11 mouse cellular contexts compared by ENCODE assay signal in genomic region chr5:110378181-110378583, GRCm38 (mm10). TPM values are rescaled to one million over a fixed set of nuclear protein-coding genes. Genes with fewer than 3 reads are reported as not detected.
DNase-seq lines count a peak whose midpoint lies in the region; ATAC-seq and TF ChIP-seq lines count a peak whose summit lies in the region.
"Had no signal": no experiment of that assay in that cellular context is flagged by ENCODE, and none has a peak within 500 bp of the region (broad histone marks: within the 10 kb centered on the region; RNA-seq: fewer than 3 reads in every experiment).

No protein-coding gene starts in this region.

- peaks cover 68% of the 10 kb centered on the region for H3K36me3 ChIP-seq in heart, embryonic 13.5 days
- no peaks in the 10 kb centered on the region for H3K36me3 ChIP-seq in heart, adult 2 months (ENCODE audit: control insufficient read depth, insufficient read depth, low read length)
- H3K36me3 ChIP-seq in limb, embryonic 10.5 days: peaks cover 86% of the 10 kb centered on the region

- H3K4me1 ChIP-seq in heart, embryonic 13.5 days: peaks cover 4% of the 10 kb centered on the region; the same call in 1 of the 2 replicates
- H3K4me1 ChIP-seq in heart, adult 2 months (ENCODE audit: control insufficient read depth, insufficient read depth, low read length): no peaks in the 10 kb centered on the region
- peaks cover 12% of the 10 kb centered on the region for H3K4me1 ChIP-seq in limb, embryonic 10.5 days

- intact Hi-C loops in heart, adult 2 months (cut with DNase I): loop anchor here (5.0 kb wide), 2 partner anchors 49 to 259 kb away; no protein-coding TSS in a partner anchor

- TF ChIP-seq EP300 in heart, adult 2 months (IDR thresholded peaks at IDR 0.05; ENCODE audit: insufficient read depth, low read depth, low read length): no peak

- ATAC-seq in heart, embryonic 13.5 days (ENCODE audit: extremely low read depth, insufficient number of reproducible peaks, low FRiP score, low TSS enrichment): no peak

- H3K4me2 ChIP-seq in heart, embryonic 13.5 days: peak overlapping the region; percentile 40

- H3K79me2 ChIP-seq in heart, adult 2 months (replicated peaks; ENCODE audit: control insufficient read depth, insufficient read depth, low read length): no peaks in the 10 kb centered on the region

- no peak for DNase-seq in heart, adult 2 months
- peak; percentile 42 for DNase-seq in retina, postnatal 1 day
- DNase-seq in retina, embryonic 14.5 days (ENCODE audit: low spot score): no peak
- DNase-seq in limb, embryonic 10.5 days (ENCODE audit: low spot score): peak; percentile 53
- no peak for DNase-seq in T-cell, adult 2 months (ENCODE audit: low spot score)
- no peak for DNase-seq in left cerebral cortex, adult 11 months (ENCODE audit: low spot score)
- no peak for DNase-seq in urinary bladder, postnatal 36 days (ENCODE audit: low spot score in 2 of 2)

- no peaks in the 10 kb centered on the region for H3K27me3 ChIP-seq in heart, embryonic 13.5 days (replicated peaks)
- H3K27me3 ChIP-seq in heart, adult 2 months (ENCODE audit: control insufficient read depth, insufficient read depth, low read length): no peaks in the 10 kb centered on the region
- H3K27me3 ChIP-seq in limb, embryonic 10.5 days (ENCODE audit: low read depth, poor library complexity, severe bottlenecking): no peaks in the 10 kb centered on the region

- no peak overlapping the region for H3K27ac ChIP-seq in heart, embryonic 13.5 days (replicated peaks)
- H3K27ac ChIP-seq in heart, adult 2 months: no peak overlapping the region
- H3K27ac ChIP-seq in limb, embryonic 10.5 days: peak overlapping the region; percentile 37; the same call in 1 of the 2 replicates

- no peak overlapping the region for H3K4me3 ChIP-seq in heart, embryonic 13.5 days
- no peak overlapping the region for H3K4me3 ChIP-seq in heart, adult 2 months
- H3K4me3 ChIP-seq in limb, embryonic 10.5 days: no peak overlapping the region
- H3K4me3 ChIP-seq: erythroblast, embryonic 14.5 days had no signal

- 29% methylated on average over 20 of the region's 20 CpGs for WGBS in heart, embryonic 13.5 days
- 64% methylated on average over 20 of the region's 20 CpGs for WGBS in heart, adult 2 months
- WGBS in limb, embryonic 10.5 days: 21% methylated on average over 20 of the region's 20 CpGs

- no peak for TF ChIP-seq CTCF in heart, adult 2 months (IDR thresholded peaks at IDR 0.05)

- no peak overlapping the region for H3K9ac ChIP-seq in heart, embryonic 13.5 days
- no peak overlapping the region for H3K9ac ChIP-seq in heart, adult 2 months (ENCODE audit: low read depth, low read length)

- H3K9me3 ChIP-seq in heart, embryonic 13.5 days: no peaks in the 10 kb centered on the region
- H3K9me3 ChIP-seq in limb, embryonic 10.5 days (replicated peaks): no peaks in the 10 kb centered on the region
- H3K9me3 ChIP-seq: G1E had no signal

- TF ChIP-seq POLR2A in heart, adult 2 months (IDR thresholded peaks at IDR 0.05; ENCODE audit: insufficient read depth, low read depth, low read length): no peak

RNA-seq across cellular contexts. Expression of gene Lrcol1, which starts 33.7 kb away (rescaled TPM):
- not detected in 2 replicates for polyA plus RNA-seq in heart, embryonic 13.5 days (2015; fragmentation: Nextera tagmentation; extraction: Ambion mirVana)
- total RNA-seq in heart, adult 2 months (2021): not detected
- not detected in 2 replicates for polyA plus RNA-seq in heart, adult 2 months (2012; rRNA removed)
- polyA plus RNA-seq in limb, embryonic 10.5 days (2016; fragmentation: Nextera tagmentation; extraction: Ambion mirVana): not detected in 2 replicates
- total RNA-seq: G1E had no signal
- polyA plus RNA-seq: erythroblast, embryonic 14.5 days; G1E; large intestine, adult 2 months had no signal

RNA-seq across cellular contexts. Expression of gene P2rx2, which starts 35.2 kb away (rescaled TPM):
- polyA plus RNA-seq in heart, embryonic 13.5 days (2015; fragmentation: Nextera tagmentation; extraction: Ambion mirVana): 0.51 and 0.88 TPM in 2 replicates
- total RNA-seq in heart, adult 2 months (2021): not detected
- polyA plus RNA-seq in heart, adult 2 months (2012; rRNA removed): 0.12 TPM in 1 of 2 replicates, not detected in the other
- polyA plus RNA-seq in limb, embryonic 10.5 days (2016; fragmentation: Nextera tagmentation; extraction: Ambion mirVana): 0.39 and 0.66 TPM in 2 replicates
- total RNA-seq: G1E had no signal
- polyA plus RNA-seq: erythroblast, embryonic 14.5 days; G1E had no signal

Comparison
In these comparisons a context has a peak if more than half of its experiments do, and no peak if none do; other contexts are left out.
1. DNase-seq: peak in retina, postnatal 1 day (single experiment) and limb, embryonic 10.5 days (single experiment); none in heart, adult 2 months (0 of 2), retina, embryonic 14.5 days (single experiment), T-cell, adult 2 months (single experiment), left cerebral cortex, adult 11 months (single experiment) and urinary bladder, postnatal 36 days (0 of 2).